Mouse (Mus musculus): ENCODE measurements at regions not wholly inside any gene's neighbourhood (a gene's known extent, or its start where the extent isn't known, plus 50 kb on each side); places are given as distances from the start of the nearest gene placed in this dataset.

DNA sequence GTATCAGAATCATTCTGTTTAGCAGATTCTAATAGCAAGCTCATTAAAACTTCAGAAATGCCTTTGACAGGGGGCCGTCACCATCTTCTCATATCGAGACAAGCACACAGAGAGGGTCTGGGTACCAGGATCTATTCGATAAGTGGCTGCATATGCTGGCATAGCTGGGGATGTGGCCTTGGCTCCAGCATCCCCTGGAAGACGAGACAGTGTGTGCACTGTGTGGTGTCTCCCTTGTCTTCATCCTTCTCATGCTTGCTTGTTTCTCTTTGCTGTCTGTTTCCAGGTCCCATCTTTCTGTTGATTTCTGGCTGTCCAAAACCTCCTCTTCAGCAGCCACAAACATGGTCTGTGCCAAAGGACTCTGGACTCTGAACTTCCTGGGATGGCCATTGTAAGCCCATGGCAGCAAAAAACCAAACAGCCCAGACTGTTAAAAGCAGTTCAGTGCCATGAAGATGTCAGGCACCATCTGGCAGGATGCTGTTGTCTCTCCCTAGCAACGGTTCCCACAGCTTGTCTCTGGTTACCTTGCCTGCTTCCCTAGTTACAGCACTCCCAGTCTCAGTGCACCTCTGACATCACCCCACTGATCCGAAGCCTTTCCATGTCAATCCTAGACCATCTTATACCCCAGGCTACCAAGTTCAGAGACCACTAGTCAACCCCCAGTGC lies 56.5 kb downstream of the Kctd12 start:
- Histone ChIP-seq H3K27me3 (ENCODE audit: control insufficient read depth, insufficient read depth, low read length) (no peaks in the 10 kb centered on the region), H3K4me1 (ENCODE audit: control insufficient read depth, insufficient read depth, insufficient read length, low read length) (no peaks in the 10 kb centered on the region; the same call in 1 of the 2 replicates), H3K36me3 (ENCODE audit: control insufficient read depth, insufficient read depth, low read length) (no peaks in the 10 kb centered on the region), H3K27ac (ENCODE audit: insufficient read depth, low read depth, low read length) (no peak overlapping the region), H3K4me3 (ENCODE audit: low read depth, low read length) (no peak overlapping the region)
- WGBS = 80% methylated on average over 6 of the region's 6 CpGs
- TF ChIP-seq POLR2A (IDR thresholded peaks at IDR 0.05; ENCODE audit: low read depth, low read length) (no peak), CTCF (IDR thresholded peaks at IDR 0.05; ENCODE audit: extremely low read depth, insufficient read length, insufficient replicate concordance, low read depth, low read length) (no peak)

DNA sequence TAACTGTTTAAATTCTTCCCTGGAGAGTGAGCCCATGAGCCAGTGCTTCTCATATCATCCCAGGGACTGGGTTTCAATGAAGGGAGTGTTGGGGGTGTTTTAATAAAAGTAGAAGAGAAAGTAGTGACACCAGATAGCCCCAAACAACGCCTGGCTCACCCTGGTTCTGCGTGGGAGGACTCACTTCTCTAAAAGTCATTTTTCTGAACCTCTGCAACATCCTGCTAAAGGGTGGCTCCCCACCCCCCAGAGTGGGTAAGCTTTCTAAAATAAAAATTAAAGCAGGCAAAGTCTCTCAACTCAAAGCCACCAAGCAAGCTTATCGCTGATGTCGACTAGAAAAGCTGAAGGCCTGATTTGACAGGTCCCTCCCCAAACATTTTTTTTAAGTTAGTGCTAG lies 57.8 kb downstream of the Kctd12 start:
- no peaks in the 10 kb centered on the region for H3K27me3 ChIP-seq (ENCODE audit: control insufficient read depth, insufficient read depth, low read length)
- 69% methylated on average over 4 of the region's 4 CpGs for WGBS
- H3K4me3 ChIP-seq (ENCODE audit: low read depth, low read length) = no peak overlapping the region
- H3K36me3 ChIP-seq (ENCODE audit: control insufficient read depth, insufficient read depth, low read length) = no peaks in the 10 kb centered on the region
- H3K27ac ChIP-seq (ENCODE audit: insufficient read depth, low read depth, low read length) = no peak overlapping the region
- TF ChIP-seq CTCF (IDR thresholded peaks at IDR 0.05; ENCODE audit: extremely low read depth, insufficient read length, insufficient replicate concordance, low read depth, low read length) (no peak), POLR2A (IDR thresholded peaks at IDR 0.05; ENCODE audit: low read depth, low read length) (no peak)
- H3K4me1 ChIP-seq (ENCODE audit: control insufficient read depth, insufficient read depth, insufficient read length, low read length) = no peaks in the 10 kb centered on the region; the same call in 1 of the 2 replicates

DNA sequence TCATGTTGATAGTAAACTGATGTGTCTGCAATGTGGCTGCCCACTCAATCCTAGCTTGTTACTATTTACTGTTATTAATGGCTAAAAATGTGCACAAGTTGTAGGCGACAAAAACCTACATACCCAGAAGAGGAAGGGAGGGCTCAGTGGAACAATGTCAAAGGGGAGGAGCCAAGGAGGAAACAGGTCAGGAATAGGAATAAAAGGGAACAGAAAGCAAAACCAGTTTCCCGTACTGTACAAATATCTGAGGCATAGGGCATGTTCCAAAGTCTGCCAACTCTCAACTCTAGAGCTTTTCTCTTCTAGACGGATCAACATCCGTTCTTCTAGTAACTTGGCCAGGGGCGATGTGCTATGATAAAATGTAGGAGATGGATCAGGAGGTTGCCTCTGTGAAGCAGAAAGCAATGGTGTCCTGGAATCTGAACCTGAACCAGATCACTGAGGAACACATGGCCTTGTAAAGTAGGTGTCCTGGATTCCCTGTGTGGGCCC lies 59.9 kb downstream of the Kctd12 start:
- no peaks in the 10 kb centered on the region; the same call in 1 of the 2 replicates for H3K4me1 ChIP-seq (ENCODE audit: control insufficient read depth, insufficient read depth, insufficient read length, low read length)
- no peaks in the 10 kb centered on the region for H3K27me3 ChIP-seq (ENCODE audit: control insufficient read depth, insufficient read depth, low read length)
- WGBS = 39% methylated on average over 5 of the region's 5 CpGs
- H3K36me3 ChIP-seq (ENCODE audit: control insufficient read depth, insufficient read depth, low read length) = no peaks in the 10 kb centered on the region
- peak overlapping the region; percentile 3; the same call in 1 of the 2 replicates for H3K27ac ChIP-seq (ENCODE audit: insufficient read depth, low read depth, low read length)
- TF ChIP-seq CTCF (IDR thresholded peaks at IDR 0.05; ENCODE audit: extremely low read depth, insufficient read length, insufficient replicate concordance, low read depth, low read length) (no peak), POLR2A (IDR thresholded peaks at IDR 0.05; ENCODE audit: low read depth, low read length) (no peak)
- no peak overlapping the region for H3K4me3 ChIP-seq (ENCODE audit: low read depth, low read length)

DNA sequence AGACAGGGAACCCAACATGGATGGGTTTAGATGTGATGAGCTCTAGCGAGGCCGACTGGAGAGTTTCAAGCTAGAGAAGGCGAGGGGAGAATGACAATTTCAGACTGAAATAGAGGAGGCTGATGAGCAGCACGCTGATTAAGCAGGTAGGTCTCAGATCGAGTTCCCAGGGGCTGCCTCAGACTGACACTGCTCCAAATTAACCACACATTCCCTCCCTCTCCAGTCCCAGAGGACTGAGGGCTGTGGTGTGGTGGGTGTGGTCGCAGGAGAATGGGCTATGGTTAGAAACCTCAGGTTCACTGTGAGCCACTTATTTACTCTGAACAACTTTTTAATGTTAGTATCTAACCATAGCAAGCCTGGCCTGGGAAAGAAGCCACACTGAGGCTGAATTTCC lies 62.0 kb downstream of the Kctd12 start:
- Histone ChIP-seq H3K27me3 (ENCODE audit: control insufficient read depth, insufficient read depth, low read length) (no peaks in the 10 kb centered on the region), H3K4me1 (ENCODE audit: control insufficient read depth, insufficient read depth, insufficient read length, low read length) (no peaks in the 10 kb centered on the region; the same call in 1 of the 2 replicates), H3K36me3 (ENCODE audit: control insufficient read depth, insufficient read depth, low read length) (no peaks in the 10 kb centered on the region), H3K27ac (ENCODE audit: insufficient read depth, low read depth, low read length) (no peak overlapping the region), H3K4me3 (ENCODE audit: low read depth, low read length) (no peak overlapping the region)
- 65% methylated on average over 6 of the region's 6 CpGs for WGBS
- no peak for TF ChIP-seq POLR2A (IDR thresholded peaks at IDR 0.05; ENCODE audit: low read depth, low read length)

DNA sequence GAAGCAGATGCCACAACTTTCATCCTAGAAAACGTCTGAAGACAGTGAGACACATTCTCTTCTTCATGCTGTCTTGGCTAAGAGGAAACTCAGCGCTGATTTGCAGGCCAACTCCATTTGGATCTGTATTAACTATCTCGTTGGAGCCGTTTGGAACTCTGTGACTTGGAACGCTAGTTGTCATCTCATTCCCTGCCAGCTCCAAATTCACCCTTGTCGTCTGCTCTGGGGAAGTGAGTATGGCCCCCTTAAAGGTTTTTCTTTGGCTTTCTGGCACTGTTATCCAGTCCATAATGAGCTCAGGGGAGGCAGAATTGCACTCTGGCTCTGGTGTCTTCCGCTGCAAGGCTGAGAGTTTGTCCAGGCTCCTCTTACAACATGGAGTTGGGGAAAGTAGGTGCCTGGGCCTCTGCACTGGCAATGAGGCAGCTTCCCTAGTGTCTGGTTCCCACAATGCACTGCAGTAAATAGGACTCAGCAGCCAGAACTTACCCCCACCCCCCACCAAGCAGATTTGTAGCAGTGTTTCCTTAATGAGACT lies 63.1 kb downstream of the Kctd12 start:
- Histone ChIP-seq H3K27ac (ENCODE audit: insufficient read depth, low read depth, low read length) (no peak overlapping the region), H3K4me1 (ENCODE audit: control insufficient read depth, insufficient read depth, insufficient read length, low read length) (no peaks in the 10 kb centered on the region; the same call in 1 of the 2 replicates), H3K36me3 (ENCODE audit: control insufficient read depth, insufficient read depth, low read length) (no peaks in the 10 kb centered on the region), H3K4me3 (ENCODE audit: low read depth, low read length) (no peak overlapping the region), H3K27me3 (ENCODE audit: control insufficient read depth, insufficient read depth, low read length) (no peaks in the 10 kb centered on the region)
- 78% methylated on average over 7 of the region's 7 CpGs for WGBS
- TF ChIP-seq CTCF (IDR thresholded peaks at IDR 0.05; ENCODE audit: extremely low read depth, insufficient read length, insufficient replicate concordance, low read depth, low read length) (no peak), POLR2A (IDR thresholded peaks at IDR 0.05; ENCODE audit: low read depth, low read length) (no peak)

DNA sequence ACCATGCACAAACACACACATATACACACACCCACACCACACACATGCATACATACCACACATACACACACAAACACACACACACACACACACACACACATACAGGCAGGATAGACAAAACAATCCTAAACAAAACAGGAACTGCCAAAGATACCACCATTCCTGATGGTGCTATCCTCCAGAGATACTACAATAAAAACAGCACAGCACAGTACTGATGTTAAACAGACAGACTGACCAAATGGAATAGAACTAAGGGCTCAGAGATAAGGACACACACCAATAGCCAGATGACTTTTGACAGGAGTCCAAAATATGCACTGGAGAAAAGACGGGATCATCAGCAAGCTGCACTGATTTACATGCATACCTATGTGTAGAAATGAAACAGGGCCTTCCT lies 64.5 kb downstream of the Kctd12 start:
- no peaks in the 10 kb centered on the region for H3K27me3 ChIP-seq (ENCODE audit: control insufficient read depth, insufficient read depth, low read length)
- H3K4me3 ChIP-seq (ENCODE audit: low read depth, low read length) = no peak overlapping the region
- no peak for TF ChIP-seq POLR2A (IDR thresholded peaks at IDR 0.05; ENCODE audit: low read depth, low read length)
- no peak for TF ChIP-seq CTCF (IDR thresholded peaks at IDR 0.05; ENCODE audit: extremely low read depth, insufficient read length, insufficient replicate concordance, low read depth, low read length)
- H3K36me3 ChIP-seq (ENCODE audit: control insufficient read depth, insufficient read depth, low read length) = no peaks in the 10 kb centered on the region
- WGBS = 65% methylated on average over 1 of the region's 1 CpGs
- H3K4me1 ChIP-seq (ENCODE audit: control insufficient read depth, insufficient read depth, insufficient read length, low read length) = no peaks in the 10 kb centered on the region; the same call in 1 of the 2 replicates
- no peak overlapping the region for H3K27ac ChIP-seq (ENCODE audit: insufficient read depth, low read depth, low read length)

DNA sequence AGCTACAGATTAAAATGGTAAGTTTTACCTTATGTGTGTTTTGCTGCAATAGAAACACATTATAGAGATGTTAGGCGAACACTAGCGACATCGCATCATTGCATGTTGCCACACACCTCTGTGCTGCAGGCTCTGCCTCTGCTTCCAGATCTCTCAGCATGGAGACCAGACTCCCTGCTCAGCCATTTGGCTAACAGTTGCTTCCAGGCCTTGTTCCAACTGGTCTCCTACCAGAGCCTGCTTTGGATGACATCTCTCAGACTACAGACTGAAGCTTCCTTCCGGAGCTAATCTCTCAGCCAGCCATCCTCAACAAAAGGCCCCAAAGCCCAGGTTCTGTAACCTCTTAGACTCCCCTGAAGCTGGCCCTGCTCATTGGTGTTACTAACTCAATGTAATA lies 66.5 kb downstream of the Kctd12 start:
- 91% methylated on average over 4 of the region's 4 CpGs for WGBS
- no peak for TF ChIP-seq CTCF (IDR thresholded peaks at IDR 0.05; ENCODE audit: extremely low read depth, insufficient read length, insufficient replicate concordance, low read depth, low read length)
- TF ChIP-seq POLR2A (IDR thresholded peaks at IDR 0.05; ENCODE audit: low read depth, low read length) = no peak

More for the DNA sequence above, 66.5 kb downstream of the Kctd12 start:
- no peaks in the 10 kb centered on the region for H3K36me3 ChIP-seq (ENCODE audit: control insufficient read depth, insufficient read depth, low read length)
- H3K27ac ChIP-seq (ENCODE audit: insufficient read depth, low read depth, low read length) = no peak overlapping the region
- H3K4me1 ChIP-seq (ENCODE audit: control insufficient read depth, insufficient read depth, insufficient read length, low read length) = no peaks in the 10 kb centered on the region
- no peak overlapping the region for H3K4me3 ChIP-seq (ENCODE audit: low read depth, low read length)
- H3K27me3 ChIP-seq (ENCODE audit: control insufficient read depth, insufficient read depth, low read length) = no peaks in the 10 kb centered on the region

Measured in small intestine, adult 2 months (tissue).